ENCODE assay signal across 26 mouse cellular contexts in the genomic region with DNA sequence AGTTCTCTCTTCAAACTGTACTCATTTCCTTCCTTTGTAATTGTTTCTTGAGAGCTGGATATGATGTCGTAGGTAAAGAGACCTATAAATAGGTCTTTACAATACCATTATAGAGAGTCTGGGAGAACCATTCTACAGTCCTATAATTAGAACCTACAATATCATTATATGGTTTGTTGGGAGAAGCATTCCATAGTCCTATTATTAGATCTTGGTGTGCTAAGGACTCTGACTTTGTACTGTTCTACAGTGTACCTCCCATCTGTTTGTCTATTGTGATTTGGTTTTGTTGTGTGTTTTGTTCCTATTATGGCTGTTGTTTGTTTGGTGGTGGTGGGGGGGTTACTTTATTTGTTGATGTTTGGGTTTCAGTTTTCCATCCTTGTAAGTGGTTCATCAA. TPM values are rescaled to one million over a fixed set of nuclear protein-coding genes. Genes with fewer than 3 reads are reported as not detected.
DNase-seq lines count a peak whose midpoint lies in the region; ATAC-seq and TF ChIP-seq lines count a peak whose summit lies in the region.
"Had no signal": no experiment of that assay in that cellular context is flagged by ENCODE, and none has a peak within 500 bp of the region (broad histone marks: within the 10 kb centered on the region; RNA-seq: fewer than 3 reads in every experiment).

No protein-coding gene starts in this region.

- H3K9me3 ChIP-seq in heart, embryonic 15.5 days (replicated peaks), result no peaks in the 10 kb centered on the region
- H3K9me3 ChIP-seq in intestine, embryonic 16.5 days (ENCODE audit: control insufficient read depth, low read length), result no peaks in the 10 kb centered on the region
- H3K9me3 ChIP-seq in intestine, postnatal 0 days (ENCODE audit: control insufficient read depth), result no peaks in the 10 kb centered on the region
- H3K9me3 ChIP-seq in neural tube, embryonic 11.5 days (ENCODE audit: control insufficient read depth, low read length), result no peaks in the 10 kb centered on the region
- H3K9me3 ChIP-seq: embryonic facial prominence, embryonic 12.5 days; embryonic facial prominence, embryonic 15.5 days; heart, embryonic 12.5 days; hindbrain, embryonic 10.5 days; hindbrain, embryonic 13.5 days; intestine, embryonic 15.5 days had no signal

- no peak for TF ChIP-seq CTCF in intestine, postnatal 0 days (IDR thresholded peaks at IDR 0.05; ENCODE audit: low read depth)

- no peaks in the 10 kb centered on the region for H3K36me3 ChIP-seq in heart, embryonic 15.5 days
- H3K36me3 ChIP-seq in intestine, embryonic 16.5 days (ENCODE audit: control insufficient read depth, insufficient read depth, low read length), result no peaks in the 10 kb centered on the region
- no peaks in the 10 kb centered on the region for H3K36me3 ChIP-seq in intestine, postnatal 0 days (ENCODE audit: control insufficient read depth, insufficient read depth)
- H3K36me3 ChIP-seq in neural tube, embryonic 11.5 days (ENCODE audit: control insufficient read depth, insufficient read depth, low read length), result no peaks in the 10 kb centered on the region
- H3K36me3 ChIP-seq: embryonic facial prominence, embryonic 12.5 days; embryonic facial prominence, embryonic 15.5 days; heart, embryonic 12.5 days; hindbrain, embryonic 10.5 days; hindbrain, embryonic 13.5 days; intestine, embryonic 15.5 days had no signal

- H3K27ac ChIP-seq in heart, embryonic 15.5 days, result peak overlapping the region; percentile 25; the same call in 1 of the 2 replicates
- no peak overlapping the region for H3K27ac ChIP-seq in intestine, embryonic 16.5 days (ENCODE audit: low read length)
- H3K27ac ChIP-seq in intestine, postnatal 0 days (ENCODE audit: low read depth, low read length), result no peak overlapping the region
- H3K27ac ChIP-seq in neural tube, embryonic 11.5 days (ENCODE audit: low read depth, low read length), result no peak overlapping the region
- H3K27ac ChIP-seq: embryonic facial prominence, embryonic 12.5 days; embryonic facial prominence, embryonic 15.5 days; gastrocnemius, adult 2 months; hindbrain, embryonic 10.5 days; hindbrain, embryonic 13.5 days; intestine, embryonic 15.5 days had no signal

- no peak overlapping the region for H3K4me2 ChIP-seq in heart, embryonic 15.5 days
- H3K4me2 ChIP-seq in intestine, embryonic 16.5 days (ENCODE audit: low read depth, low read length), result no peak overlapping the region
- no peak overlapping the region for H3K4me2 ChIP-seq in intestine, postnatal 0 days (replicated peaks; ENCODE audit: low read depth)
- no peak overlapping the region for H3K4me2 ChIP-seq in neural tube, embryonic 11.5 days (ENCODE audit: low read depth)
- H3K4me2 ChIP-seq: embryonic facial prominence, embryonic 12.5 days; embryonic facial prominence, embryonic 15.5 days; heart, embryonic 12.5 days; hindbrain, embryonic 13.5 days; intestine, embryonic 15.5 days had no signal

- H3K9ac ChIP-seq in heart, embryonic 15.5 days, result no peak overlapping the region
- H3K9ac ChIP-seq in intestine, embryonic 16.5 days (ENCODE audit: low read depth, low read length), result no peak overlapping the region
- no peak overlapping the region for H3K9ac ChIP-seq in intestine, postnatal 0 days (ENCODE audit: low read depth, low read length)
- no peak overlapping the region for H3K9ac ChIP-seq in neural tube, embryonic 11.5 days (ENCODE audit: low read length)
- H3K9ac ChIP-seq: embryonic facial prominence, embryonic 12.5 days; embryonic facial prominence, embryonic 15.5 days; forebrain, postnatal 0 days; heart, embryonic 12.5 days; hindbrain, embryonic 13.5 days; intestine, embryonic 15.5 days had no signal

- ATAC-seq in heart, embryonic 15.5 days (replicated peaks; ENCODE audit: insufficient number of reproducible peaks, insufficient read depth, low FRiP score, low read depth), result 0 out of 2 replicates have a peak, but pooled peaks have one; percentile 66
- ATAC-seq in intestine, embryonic 16.5 days, result 0 out of 2 replicates have a peak, but pooled peaks have one; percentile 17
- ATAC-seq in intestine, postnatal 0 days, result no peak
- peak; percentile 9; the same call in 1 of the 2 replicates for ATAC-seq in neural tube, embryonic 11.5 days (ENCODE audit: insufficient read depth, low FRiP score, low TSS enrichment)
- ATAC-seq: CD4-positive, CD25-positive, alpha-beta regulatory T cell, adult 4 months; forebrain, embryonic 14.5 days; forebrain, postnatal 0 days; hindbrain, embryonic 16.5 days; intestine, embryonic 15.5 days had no signal

- H3K4me1 ChIP-seq in heart, embryonic 15.5 days (replicated peaks), result peaks cover 5% of the 10 kb centered on the region; the same call in 1 of the 2 replicates
- no peaks in the 10 kb centered on the region for H3K4me1 ChIP-seq in intestine, embryonic 16.5 days (ENCODE audit: control insufficient read depth, insufficient read depth, low read length)
- H3K4me1 ChIP-seq in intestine, postnatal 0 days (replicated peaks; ENCODE audit: control insufficient read depth, insufficient read depth, low read length), result no peaks in the 10 kb centered on the region
- no peaks in the 10 kb centered on the region for H3K4me1 ChIP-seq in neural tube, embryonic 11.5 days (ENCODE audit: control insufficient read depth, insufficient read depth, low read length)
- H3K4me1 ChIP-seq: embryonic facial prominence, embryonic 12.5 days; embryonic facial prominence, embryonic 15.5 days; hindbrain, embryonic 10.5 days; hindbrain, embryonic 13.5 days had no signal

- WGBS in heart, embryonic 15.5 days, result 43% methylated on average over 1 of the region's 1 CpGs
- WGBS in intestine, embryonic 16.5 days, result 71% methylated on average over 1 of the region's 1 CpGs
- WGBS in intestine, postnatal 0 days, result 63% methylated on average over 1 of the region's 1 CpGs
- WGBS in neural tube, embryonic 11.5 days, result 90% methylated on average over 1 of the region's 1 CpGs

- no peak overlapping the region for H3K4me3 ChIP-seq in heart, embryonic 15.5 days
- H3K4me3 ChIP-seq in intestine, embryonic 16.5 days (ENCODE audit: low read length), result no peak overlapping the region
- no peak overlapping the region for H3K4me3 ChIP-seq in intestine, postnatal 0 days (ENCODE audit: low read depth, low read length)
- H3K4me3 ChIP-seq in neural tube, embryonic 11.5 days (ENCODE audit: low read depth, low read length), result no peak overlapping the region
- H3K4me3 ChIP-seq: embryonic facial prominence, embryonic 12.5 days; embryonic facial prominence, embryonic 15.5 days; gastrocnemius, adult 2 months; heart, embryonic 12.5 days; hindbrain, embryonic 10.5 days; hindbrain, embryonic 13.5 days; intestine, embryonic 15.5 days had no signal

- no peak for DNase-seq in heart, adult 18-20 months
- no peak for DNase-seq in neural tube, embryonic 11.5 days (ENCODE audit: low spot score)
- DNase-seq in neural tube, embryonic 10.5 days (ENCODE audit: extremely low spot score, low spot score), result no peak
- DNase-seq: adrenal gland, adult 2 months; adrenal gland, postnatal 14 days; cerebellum, adult 11 months; cerebellum, adult 2 months; cerebellum, adult 9-11 months; cerebellum, postnatal 25 days; forebrain, postnatal 0 days; gastrocnemius, adult 2 months; gastrocnemius, postnatal 14 days; heart, postnatal 36 days had no signal

- H3K27me3 ChIP-seq in heart, embryonic 15.5 days, result no peaks in the 10 kb centered on the region
- no peaks in the 10 kb centered on the region for H3K27me3 ChIP-seq in intestine, embryonic 16.5 days (replicated peaks; ENCODE audit: control insufficient read depth, insufficient read depth, low read length)
- H3K27me3 ChIP-seq in intestine, postnatal 0 days (replicated peaks; ENCODE audit: control insufficient read depth, insufficient read depth, low read length), result no peaks in the 10 kb centered on the region
- no peaks in the 10 kb centered on the region for H3K27me3 ChIP-seq in neural tube, embryonic 11.5 days (ENCODE audit: control insufficient read depth, insufficient read depth, low read length)
- H3K27me3 ChIP-seq: embryonic facial prominence, embryonic 12.5 days; embryonic facial prominence, embryonic 15.5 days; heart, embryonic 12.5 days; hindbrain, embryonic 13.5 days; intestine, embryonic 15.5 days had no signal

RNA-seq across cellular contexts. Expression of a gene that starts 21.5 kb away (rescaled TPM):
- polyA plus RNA-seq in heart, embryonic 15.5 days (2015; fragmentation: Nextera tagmentation; extraction: Ambion mirVana), result 17.4 and 31.6 TPM in 2 replicates
- 1 to 10 TPM; 5.9 to 6.8 TPM for total RNA-seq in heart, adult 18-20 months (2021)
- 28.3 and 28.6 TPM in 2 replicates for polyA plus RNA-seq in intestine, embryonic 16.5 days (2015; fragmentation: Nextera tagmentation; extraction: Ambion mirVana)
- polyA plus RNA-seq in intestine, postnatal 0 days (2015; fragmentation: Nextera tagmentation; extraction: Ambion mirVana), result 21.8 and 23.2 TPM in 2 replicates
- polyA plus RNA-seq in neural tube, embryonic 11.5 days (2014; fragmentation: Nextera tagmentation; extraction: Ambion mirVana), result 9.5 and 10.2 TPM in 2 replicates
- total RNA-seq: MEL had no signal
